Mouse (Mus musculus) kidney, postnatal 0 days (tissue): ENCODE data around the gene Supt20. TPM values are rescaled to one million over a fixed set of nuclear protein-coding genes. Genes with fewer than 3 reads are reported as not detected.

Experiments used
- ATAC-seq: fragments of 200-750 bp; cut with Nextera tagmentation; replicated peaks from 2 replicates; pipeline ENCODE4 v1.8.0; 2017; ENCODE audit warnings: low read depth, moderate number of reproducible peaks, moderate TSS enrichment, moderate library complexity; ENCODE audit not compliant: low FRiP score
- DNase-seq: peaks from one replicate; pipeline ENCODE4 v3.0.0-alpha.2; 2016; ENCODE audit warnings: low spot score
- H3K27ac ChIP-seq: fragments of 300-500 bp; sonication (generic); 2 replicates; pipeline ENCODE4 v1.5.1; 2014; ENCODE audit warnings: mild to moderate bottlenecking
- H3K27me3 ChIP-seq: fragments of 300-500 bp; sonication (generic); 2 replicates; pipeline ENCODE4 v1.6.1; 2014; ENCODE audit warnings: low read length, mixed read lengths; ENCODE audit not compliant: insufficient read depth
- H3K36me3 ChIP-seq: fragments of 300-500 bp; sonication (generic); 2 replicates; pipeline ENCODE4 v1.6.1; 2014; ENCODE audit warnings: low read length, mixed read lengths; ENCODE audit not compliant: insufficient read depth
- H3K4me1 ChIP-seq: fragments of 300-500 bp; sonication (generic); replicated peaks from 2 replicates; pipeline ENCODE4 v1.6.1; 2014; ENCODE audit warnings: antibody characterized with exemption, low read length, mixed read lengths; ENCODE audit not compliant: insufficient read depth
- H3K4me2 ChIP-seq: fragments of 300-500 bp; sonication (generic); 2 replicates; pipeline ENCODE4 v1.6.1; 2014; ENCODE audit warnings: mild to moderate bottlenecking, low read length, moderate library complexity, mixed read lengths
- H3K4me3 ChIP-seq: fragments of 300-500 bp; sonication (generic); replicated peaks from 2 replicates; pipeline ENCODE4 v1.5.1; 2014; ENCODE audit warnings: low read depth, low read length
- H3K9ac ChIP-seq: fragments of 300-500 bp; sonication (generic); 2 replicates; pipeline ENCODE4 v1.6.1; 2014; ENCODE audit warnings: low read depth, low read length
- H3K9me3 ChIP-seq: fragments of 300-500 bp; sonication (generic); replicated peaks from 2 replicates; pipeline ENCODE4 v1.6.1; 2016; ENCODE audit warnings: low read length, inconsistent platforms, mixed read lengths
- CTCF ChIP-seq: IDR thresholded peaks from 2 replicates; pipeline ENCODE4 v1.5.1; 2016; ENCODE audit warnings: antibody characterized with exemption, low read depth, mild to moderate bottlenecking, moderate library complexity
- WGBS: fragments of 180-500 bp; shearing (Covaris S2); extraction: QIAGEN DNeasy Blood & Tissue Kit; methylation state at CpG from one replicate; pipeline ENCODE4 v1.1.7; 2014; 5-methylcytosine and 5-hydroxymethylcytosine counted together
- polyA plus RNA-seq: library from polyadenylated mRNA; unstranded; fragments of >200 nt; fragmentation: Nextera tagmentation; extraction: Ambion mirVana; gene quantifications from 2 replicates; pipeline ENCODE4 v1.2.1, GENCODE M21; 2015

The Supt20 gene
- polyA plus RNA-seq, 1 experiment from 2014 or later, result 69.0 TPM

DNA sequence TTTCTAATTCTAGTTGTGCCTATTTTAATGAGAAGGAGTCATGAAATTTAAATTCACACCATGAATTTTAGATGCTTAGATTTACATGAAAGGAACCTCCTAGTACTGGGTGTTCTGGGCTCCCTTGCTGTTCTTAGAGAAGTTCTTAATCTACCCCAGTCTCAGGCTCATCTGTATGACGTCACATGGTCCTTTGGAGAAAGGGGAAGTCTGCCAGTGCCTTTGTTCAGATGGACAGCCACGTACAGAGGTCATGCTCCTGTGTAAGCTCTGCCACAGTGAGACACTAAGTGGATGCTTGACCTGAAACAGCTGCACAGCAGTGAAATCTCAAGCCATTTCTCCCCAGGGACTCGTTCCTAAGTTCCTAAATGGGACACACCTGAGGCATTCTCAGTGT, 26.3 kb downstream of the Supt20 start:
- Histone ChIP-seq H3K27ac (no peak overlapping the region), H3K27me3 (no peaks in the 10 kb centered on the region), H3K4me3 (no peak overlapping the region), H3K9me3 (no peaks in the 10 kb centered on the region), H3K36me3 (peaks cover 64% of the 10 kb centered on the region), H3K4me2 (no peak overlapping the region), H3K4me1 (no peaks in the 10 kb centered on the region), H3K9ac (no peak overlapping the region)
- 77% methylated on average over 3 of the region's 3 CpGs for WGBS
- TF ChIP-seq CTCF, result no peak
- DNase-seq (no peak), ATAC-seq (no peak)

DNA sequence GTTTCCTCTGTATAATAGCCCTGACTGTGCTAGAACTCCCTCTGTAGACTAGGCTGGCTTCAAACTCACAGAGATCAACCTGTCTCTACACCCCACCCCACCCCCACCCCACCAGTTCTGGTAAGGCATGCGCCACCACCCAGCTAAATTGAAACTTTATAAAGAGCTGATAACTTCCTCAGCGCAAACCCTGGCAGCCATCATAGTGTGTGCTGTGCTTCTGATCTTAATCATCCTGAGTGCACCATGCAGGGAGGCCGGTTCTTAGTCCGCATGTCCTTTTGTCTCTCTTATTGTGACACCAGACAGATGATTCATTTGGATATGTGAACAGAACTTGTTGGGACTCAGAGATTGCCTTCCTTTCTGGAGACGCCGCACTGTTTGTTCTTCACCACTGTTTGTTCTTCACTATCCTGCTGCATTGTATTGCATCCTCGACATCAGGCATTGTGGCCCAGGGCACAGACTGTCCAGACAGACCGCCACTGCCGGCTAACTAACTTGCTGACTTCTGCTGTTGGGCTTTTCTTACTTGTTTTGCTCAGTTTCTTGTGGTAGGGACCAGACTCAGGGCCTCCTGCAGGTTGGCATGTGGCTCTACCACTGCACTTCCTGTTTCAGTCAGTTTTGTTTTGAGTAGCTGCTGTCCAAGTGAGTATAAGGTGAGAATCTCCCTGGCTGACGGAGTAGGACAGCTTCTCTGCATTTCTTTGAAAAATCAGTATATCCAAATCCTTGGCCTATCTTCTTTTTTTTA, 31.3 kb downstream of the Supt20 start:
- H3K27ac ChIP-seq, result no peak overlapping the region
- ATAC-seq (no peak), DNase-seq (no peak)
- no peaks in the 10 kb centered on the region for H3K4me1 ChIP-seq
- no peaks in the 10 kb centered on the region for H3K27me3 ChIP-seq
- no peak overlapping the region for H3K9ac ChIP-seq
- 92% methylated on average over 10 of the region's 10 CpGs for WGBS
- no peak overlapping the region for H3K4me3 ChIP-seq
- no peak for TF ChIP-seq CTCF
- no peak overlapping the region for H3K4me2 ChIP-seq
- H3K36me3 ChIP-seq, result peaks cover 54% of the 10 kb centered on the region
- no peaks in the 10 kb centered on the region for H3K9me3 ChIP-seq

DNA sequence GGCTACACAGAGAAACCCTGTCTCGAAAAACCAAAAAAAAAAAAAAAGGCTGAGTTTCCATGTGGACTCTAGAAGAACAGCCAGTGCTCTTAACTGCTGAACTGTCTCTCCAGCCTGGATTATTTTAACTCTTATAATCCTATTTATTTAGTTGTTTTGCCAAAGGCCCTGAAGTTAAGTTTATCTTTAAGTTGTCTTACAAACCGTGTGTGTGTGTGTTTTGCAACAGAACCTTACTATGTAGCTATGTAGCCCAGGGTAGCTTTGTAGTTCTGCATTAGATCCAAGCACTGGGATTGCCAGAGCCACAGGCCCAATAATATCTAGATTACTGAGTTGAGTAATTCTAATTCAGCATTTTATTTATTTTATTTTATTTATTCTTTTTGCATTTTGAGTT, 32.7 kb downstream of the Supt20 start:
- H3K9me3 ChIP-seq, result no peaks in the 10 kb centered on the region
- 97% methylated on average over 2 of the region's 2 CpGs for WGBS
- DNase-seq (no peak), ATAC-seq (no peak)
- no peak overlapping the region for H3K4me2 ChIP-seq
- H3K27ac ChIP-seq, result no peak overlapping the region
- no peak for TF ChIP-seq CTCF
- no peaks in the 10 kb centered on the region for H3K4me1 ChIP-seq
- H3K27me3 ChIP-seq, result no peaks in the 10 kb centered on the region
- H3K4me3 ChIP-seq, result no peak overlapping the region
- H3K9ac ChIP-seq, result no peak overlapping the region
- H3K36me3 ChIP-seq, result peaks cover 64% of the 10 kb centered on the region

DNA sequence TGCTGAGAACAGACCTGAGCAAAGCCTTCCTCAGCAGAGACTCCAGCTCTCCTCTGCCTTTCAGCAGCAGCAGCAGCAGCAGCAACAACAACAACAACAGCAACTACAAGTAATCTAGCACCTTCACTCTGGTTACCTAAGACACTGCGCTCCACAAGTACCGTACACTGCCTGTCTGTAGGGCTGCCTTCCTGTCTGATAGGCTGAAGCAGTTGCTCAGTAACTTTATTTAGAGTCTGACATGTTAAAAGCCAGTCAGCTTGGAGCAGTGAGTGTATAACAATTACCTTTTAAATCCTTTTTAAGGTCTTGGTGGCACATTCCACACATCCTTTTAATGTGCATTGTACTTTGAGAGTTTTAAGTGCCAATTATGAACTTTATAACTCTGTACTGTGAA, 35.0 kb downstream of the Supt20 start:
- H3K27me3 ChIP-seq, result no peaks in the 10 kb centered on the region
- ATAC-seq (no peak), DNase-seq (no peak)
- no peak overlapping the region for H3K4me2 ChIP-seq
- H3K36me3 ChIP-seq, result peaks cover 68% of the 10 kb centered on the region
- no peaks in the 10 kb centered on the region for H3K9me3 ChIP-seq
- no peak overlapping the region for H3K27ac ChIP-seq
- no peak overlapping the region for H3K9ac ChIP-seq
- no peak for TF ChIP-seq CTCF
- WGBS, result 84% methylated on average over 2 of the region's 2 CpGs
- H3K4me1 ChIP-seq, result no peaks in the 10 kb centered on the region
- no peak overlapping the region for H3K4me3 ChIP-seq

DNA sequence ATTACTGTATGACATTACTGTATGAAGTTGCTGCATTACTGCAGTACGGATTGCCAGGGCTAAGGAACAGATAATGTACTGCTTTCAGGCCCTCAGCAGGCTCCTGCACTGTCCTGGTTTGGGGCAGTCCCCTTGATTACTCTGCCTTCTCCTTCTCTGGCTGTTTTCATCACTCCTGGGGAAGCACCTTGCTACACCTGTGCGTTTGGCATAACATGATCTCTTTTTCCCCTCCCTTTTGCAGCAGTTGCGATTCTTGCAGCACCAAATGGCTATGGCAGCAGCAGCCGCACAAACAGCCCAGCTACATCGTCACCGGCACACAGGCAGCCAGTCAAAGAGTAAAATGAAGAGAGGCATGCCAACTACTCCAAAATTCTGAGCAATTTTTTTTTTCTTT, 35.5 kb downstream of the Supt20 start:
- no peak for TF ChIP-seq CTCF
- no peak overlapping the region for H3K9ac ChIP-seq
- no peaks in the 10 kb centered on the region for H3K9me3 ChIP-seq
- H3K27ac ChIP-seq, result no peak overlapping the region
- no peaks in the 10 kb centered on the region for H3K4me1 ChIP-seq
- no peak for ATAC-seq
- H3K4me3 ChIP-seq, result no peak overlapping the region
- no peak for DNase-seq
- peaks cover 68% of the 10 kb centered on the region for H3K36me3 ChIP-seq
- no peak overlapping the region for H3K4me2 ChIP-seq
- H3K27me3 ChIP-seq, result no peaks in the 10 kb centered on the region
- 87% methylated on average over 6 of the region's 6 CpGs for WGBS

DNA sequence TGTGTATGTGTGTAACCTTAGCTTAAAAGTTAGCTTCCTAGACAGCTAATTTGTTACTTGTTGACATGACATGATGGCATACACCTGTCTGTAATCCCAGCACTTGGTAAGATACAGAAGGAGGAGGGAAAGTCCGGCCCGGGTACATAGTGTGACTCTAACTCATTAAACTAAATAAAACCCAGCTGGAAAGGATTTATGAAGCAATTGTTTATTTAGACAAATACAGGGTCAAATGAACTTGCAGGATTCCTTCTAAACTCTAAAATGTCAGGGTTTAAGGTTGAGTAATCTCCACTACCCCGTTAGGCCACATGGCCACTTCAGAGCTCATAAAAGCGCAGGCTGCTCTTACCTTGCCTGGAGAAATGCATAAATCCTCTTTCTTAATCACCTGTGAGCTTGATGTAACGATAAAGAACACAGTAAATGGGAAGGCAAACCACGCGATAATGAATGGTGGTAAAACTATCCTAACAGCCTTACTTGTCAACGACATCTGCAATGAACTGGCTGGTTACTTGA, 39.1 kb downstream of the Supt20 start:
- Histone ChIP-seq H3K27ac (no peak overlapping the region), H3K4me2 (no peak overlapping the region), H3K9me3 (no peaks in the 10 kb centered on the region), H3K27me3 (no peaks in the 10 kb centered on the region), H3K9ac (no peak overlapping the region), H3K4me3 (no peak overlapping the region), H3K4me1 (0 out of 2 replicates have a peak, but pooled peaks cover 7% of the 10 kb centered on the region), H3K36me3 (peaks cover 55% of the 10 kb centered on the region)
- DNase-seq, result peak; percentile 49
- ATAC-seq, result no peak
- 35% methylated on average over 8 of the region's 8 CpGs for WGBS
- TF ChIP-seq CTCF, result no peak
